Mouse (Mus musculus): Measurements from ENCODE around the gene Bcl2l1. TPM values are rescaled to one million over a fixed set of nuclear protein-coding genes. Genes with fewer than 3 reads are reported as not detected.

Bcl2l1 gene
- total and polyA plus RNA-seq, 3 experiments, result 48.1 to 102 (median 51.9) TPM

DNA sequence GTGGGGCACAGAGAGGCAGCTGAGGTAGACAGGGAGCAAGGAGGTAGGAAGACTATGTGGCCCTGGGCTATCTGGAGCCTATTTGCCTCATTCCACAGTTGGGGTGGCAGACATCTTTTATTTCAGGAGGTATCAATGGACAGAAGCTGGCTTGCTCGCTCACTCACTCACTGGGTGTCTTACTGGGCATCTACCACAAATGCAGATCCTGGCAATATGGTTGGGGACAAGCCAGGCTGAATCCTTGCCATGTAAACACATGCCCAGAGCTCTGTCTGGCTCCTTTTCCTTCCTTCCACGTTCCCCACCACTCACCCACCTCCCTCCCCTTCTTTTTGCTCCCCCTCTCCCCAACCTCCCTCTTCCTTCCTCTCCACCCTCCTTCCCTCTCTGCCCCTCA, 74.0 kb downstream of the Bcl2l1 start:
- Histone ChIP-seq H3K27me3 (ENCODE audit: control insufficient read depth, insufficient read depth, low read length) (no peaks in the 10 kb centered on the region), H3K79me2 (replicated peaks; ENCODE audit: control insufficient read depth, insufficient read depth, low read length) (no peaks in the 10 kb centered on the region), H3K4me1 (ENCODE audit: control insufficient read depth, insufficient read depth, low read length) (peaks cover 3% of the 10 kb centered on the region), H3K36me3 (ENCODE audit: control insufficient read depth, insufficient read depth, low read length) (no peaks in the 10 kb centered on the region), H3K27ac (no peak overlapping the region), H3K4me3 (no peak overlapping the region), H3K9ac (ENCODE audit: low read depth, low read length) (no peak overlapping the region)
- intact Hi-C loops (cut with DNase I), result no loop called here
- DNase-seq, result no peak
- TF ChIP-seq EP300 (IDR thresholded peaks at IDR 0.05; ENCODE audit: insufficient read depth, low read depth, low read length), result no peak
- TF ChIP-seq POLR2A (IDR thresholded peaks at IDR 0.05; ENCODE audit: insufficient read depth, low read depth, low read length), result no peak
- no peak for TF ChIP-seq CTCF (IDR thresholded peaks at IDR 0.05)
- WGBS, result 29% methylated on average over 2 of the region's 2 CpGs

- Histone ChIP-seq H3K36me3 (ENCODE audit: control insufficient read depth, insufficient read depth, low read length) (no peaks in the 10 kb centered on the region), H3K4me3 (no peak overlapping the region), H3K27me3 (ENCODE audit: control insufficient read depth, insufficient read depth, low read length) (no peaks in the 10 kb centered on the region), H3K79me2 (replicated peaks; ENCODE audit: control insufficient read depth, insufficient read depth, low read length) (no peaks in the 10 kb centered on the region), H3K9ac (ENCODE audit: low read depth, low read length) (no peak overlapping the region), H3K4me1 (ENCODE audit: control insufficient read depth, insufficient read depth, low read length) (peaks cover 3% of the 10 kb centered on the region), H3K27ac (no peak overlapping the region)
- intact Hi-C loops (cut with DNase I), result no loop called here
- TF ChIP-seq CTCF (IDR thresholded peaks at IDR 0.05) (no peak), EP300 (IDR thresholded peaks at IDR 0.05; ENCODE audit: insufficient read depth, low read depth, low read length) (no peak), POLR2A (IDR thresholded peaks at IDR 0.05; ENCODE audit: insufficient read depth, low read depth, low read length) (no peak)
- DNase-seq, result no peak
- 70% methylated on average over 17 of the region's 17 CpGs for WGBS
These were observed 74.8 kb downstream of the Bcl2l1 start for GRCm38 (mm10) chr2:152756474-152757393.

- no peaks in the 10 kb centered on the region for H3K36me3 ChIP-seq (ENCODE audit: control insufficient read depth, insufficient read depth, low read length)
- peak within 1 kb of the TSS; percentile 47 for H3K9ac ChIP-seq (ENCODE audit: low read depth, low read length)
- H3K4me1 ChIP-seq (ENCODE audit: control insufficient read depth, insufficient read depth, low read length), result peaks cover 3% of the 10 kb centered on the region
- intact Hi-C loops (cut with DNase I), result no loop called here
- peak within 1 kb of the TSS; percentile 24 for H3K4me3 ChIP-seq
- TF ChIP-seq EP300 (IDR thresholded peaks at IDR 0.05; ENCODE audit: insufficient read depth, low read depth, low read length) (no peak), POLR2A (IDR thresholded peaks at IDR 0.05; ENCODE audit: insufficient read depth, low read depth, low read length) (peak; percentile 53), CTCF (IDR thresholded peaks at IDR 0.05) (no peak)
- 8% methylated on average over 30 of the region's 30 CpGs for WGBS
- peak within 1 kb of the TSS; percentile 64 for H3K27ac ChIP-seq
- H3K79me2 ChIP-seq (replicated peaks; ENCODE audit: control insufficient read depth, insufficient read depth, low read length), result no peaks in the 10 kb centered on the region
- peak; percentile 48 to 54 for DNase-seq
- H3K27me3 ChIP-seq (ENCODE audit: control insufficient read depth, insufficient read depth, low read length), result no peaks in the 10 kb centered on the region
These were observed 77.4 kb downstream of the Bcl2l1 start, which contains the start of gene Cox4i2 for GRCm38 (mm10) chr2:152753944-152754711. TSS of gene Cox4i2 (plus strand) at chr2:152754173.

DNA sequence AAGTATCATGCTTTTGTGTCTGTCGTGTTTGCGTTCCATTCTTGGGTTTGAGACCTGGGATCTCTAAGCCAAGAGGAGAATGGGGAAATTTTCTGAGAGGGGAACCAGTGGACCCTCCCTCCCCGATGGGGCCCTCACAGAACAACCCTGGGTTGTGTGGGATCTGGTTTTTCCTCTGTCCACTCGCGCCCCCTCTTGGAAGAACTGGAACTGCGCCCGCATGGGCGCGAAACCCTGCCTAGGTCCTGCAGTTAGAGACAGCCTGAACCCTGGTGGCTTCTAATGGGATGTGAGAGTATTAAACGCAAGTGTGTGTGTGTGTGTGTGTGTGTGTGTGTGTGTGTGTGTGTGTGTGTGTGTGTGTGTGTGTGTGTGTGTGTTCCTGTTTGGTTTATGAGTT, 89.1 kb downstream of the Bcl2l1 start:
- Histone ChIP-seq H3K36me3 (ENCODE audit: control insufficient read depth, insufficient read depth, low read length) (no peaks in the 10 kb centered on the region; the same call in 1 of the 2 replicates), H3K79me2 (replicated peaks; ENCODE audit: control insufficient read depth, insufficient read depth, low read length) (no peaks in the 10 kb centered on the region), H3K4me1 (ENCODE audit: control insufficient read depth, insufficient read depth, low read length) (peaks cover 10% of the 10 kb centered on the region), H3K9ac (ENCODE audit: low read depth, low read length) (peak overlapping the region; percentile 37; the same call in 1 of the 2 replicates), H3K4me3 (no peak overlapping the region), H3K27me3 (ENCODE audit: control insufficient read depth, insufficient read depth, low read length) (no peaks in the 10 kb centered on the region), H3K27ac (peak overlapping the region; percentile 90)
- peak; percentile 67 to 80 for DNase-seq
- WGBS, result 36% methylated on average over 10 of the region's 10 CpGs
- TF ChIP-seq POLR2A (IDR thresholded peaks at IDR 0.05; ENCODE audit: insufficient read depth, low read depth, low read length) (no peak), EP300 (IDR thresholded peaks at IDR 0.05; ENCODE audit: insufficient read depth, low read depth, low read length) (peak; percentile 73; the same call in 1 of the 2 replicates), CTCF (IDR thresholded peaks at IDR 0.05) (peak; percentile 69)
- intact Hi-C loops (cut with DNase I), result loop anchor here (1.0 to 2.0 kb wide), 2 partner anchors 24 to 46 kb away; no protein-coding TSS in a partner anchor

- H3K79me2 ChIP-seq (replicated peaks; ENCODE audit: control insufficient read depth, insufficient read depth, low read length), result no peaks in the 10 kb centered on the region
- peak; percentile 72 to 80 for DNase-seq
- intact Hi-C loops (cut with DNase I), result loop anchor here (1.0 to 2.0 kb wide), 2 partner anchors 25 to 45 kb away; no protein-coding TSS in a partner anchor
- H3K36me3 ChIP-seq (ENCODE audit: control insufficient read depth, insufficient read depth, low read length), result no peaks in the 10 kb centered on the region; the same call in 1 of the 2 replicates
- peak overlapping the region; percentile 60 for H3K9ac ChIP-seq (ENCODE audit: low read depth, low read length)
- H3K4me1 ChIP-seq (ENCODE audit: control insufficient read depth, insufficient read depth, low read length), result peaks cover 10% of the 10 kb centered on the region
- WGBS, result 29% methylated on average over 14 of the region's 14 CpGs
- H3K27ac ChIP-seq, result peak overlapping the region; percentile 90
- peak overlapping the region; percentile 9; the same call in 1 of the 2 replicates for H3K4me3 ChIP-seq
- TF ChIP-seq POLR2A (IDR thresholded peaks at IDR 0.05; ENCODE audit: insufficient read depth, low read depth, low read length), result 0 out of 2 replicates have a peak, but pooled peaks have one; percentile 20
- TF ChIP-seq CTCF (IDR thresholded peaks at IDR 0.05), result no peak
- peak; percentile 67 for TF ChIP-seq EP300 (IDR thresholded peaks at IDR 0.05; ENCODE audit: insufficient read depth, low read depth, low read length)
- H3K27me3 ChIP-seq (ENCODE audit: control insufficient read depth, insufficient read depth, low read length), result no peaks in the 10 kb centered on the region
These were observed 90.1 kb downstream of the Bcl2l1 start for GRCm38 (mm10) chr2:152741153-152742041.
